Mouse (Mus musculus): ENCODE results near the gene Rnf146. TPM values are rescaled to one million over a fixed set of nuclear protein-coding genes. Genes with fewer than 3 reads are reported as not detected.

Gene Rnf146
- total RNA-seq, 2 experiments from 2014 or later = 53.7 to 59.1 TPM

DNA sequence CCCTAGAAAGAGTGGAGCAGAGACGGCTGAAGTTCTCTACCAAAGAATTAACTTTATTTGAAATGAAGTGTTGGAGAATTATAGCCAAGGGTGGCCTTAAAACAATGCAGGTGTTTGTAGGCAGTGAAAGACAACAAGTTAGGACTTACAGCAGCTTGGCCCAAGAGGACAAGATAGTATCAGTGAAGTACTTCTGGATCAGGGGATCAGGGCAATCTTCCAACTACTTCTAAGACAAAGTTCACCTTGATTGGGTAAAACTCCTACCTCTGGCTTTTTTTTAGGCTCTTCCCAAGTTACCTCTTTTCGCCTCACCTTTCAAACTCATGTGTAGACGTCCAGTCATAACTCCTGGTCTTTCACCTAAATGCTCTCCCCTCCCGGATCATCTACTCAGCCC is 60.0 kb downstream of the Rnf146 start:
- DNase-seq = no peak
- intact Hi-C loops (cut with DNase I) = no loop called here

Other genes starting within 250 kb of the Rnf146 start
- not detected for gene Soga3, start 218.6 kb downstream of the Rnf146 start, total RNA-seq (2021)
- not detected for gene Gm49353, start 163.5 kb downstream of the Rnf146 start, total RNA-seq (2021)
- gene 9330159F19Rik, start 150.8 kb downstream of the Rnf146 start, total RNA-seq (2021) = under 1 TPM; 0.07 TPM
- 10 to 100 TPM; 28.1 to 28.5 TPM for gene Echdc1, start 49.3 kb downstream of the Rnf146 start, total RNA-seq (2021)
- under 1 TPM; 0.22 to 0.36 TPM for gene Rspo3, start 173.4 kb upstream of the Rnf146 start, total RNA-seq (2021)

Data from heart, postnatal 14 days (tissue).